Mouse (Mus musculus) spleen, adult 2 months (tissue): Measurements from ENCODE around the gene Grap2.

Experiments
- CTCF ChIP-seq: fragments of 200-500 bp; IDR thresholded peaks from 2 replicates; pipeline ENCODE4 v1.5.1; 2011; ENCODE audit warnings: mild to moderate bottlenecking, inconsistent platforms; ENCODE audit not compliant: insufficient read depth, insufficient read length, insufficient replicate concordance; ENCODE audit errors: extremely low read depth
- POLR2A ChIP-seq: fragments of 200-500 bp; IDR thresholded peaks from 2 replicates; pipeline ENCODE4 v1.6.1; 2011; ENCODE audit warnings: low read depth, low read length, inconsistent platforms

- TF ChIP-seq CTCF (no peak), POLR2A (no peak)
These were observed 129.3 kb downstream of the Grap2 start for GRCm38 (mm10) chr15:80701481-80702257.
